Mouse (Mus musculus): Measurements from ENCODE around the gene Cpe.

Cpe gene

GRCm38 (mm10) chr8:64634131-64634865 is 58.6 kb downstream of the Cpe start:
- DNase-seq (ENCODE audit: inconsistent ontology term): no peak

DNA sequence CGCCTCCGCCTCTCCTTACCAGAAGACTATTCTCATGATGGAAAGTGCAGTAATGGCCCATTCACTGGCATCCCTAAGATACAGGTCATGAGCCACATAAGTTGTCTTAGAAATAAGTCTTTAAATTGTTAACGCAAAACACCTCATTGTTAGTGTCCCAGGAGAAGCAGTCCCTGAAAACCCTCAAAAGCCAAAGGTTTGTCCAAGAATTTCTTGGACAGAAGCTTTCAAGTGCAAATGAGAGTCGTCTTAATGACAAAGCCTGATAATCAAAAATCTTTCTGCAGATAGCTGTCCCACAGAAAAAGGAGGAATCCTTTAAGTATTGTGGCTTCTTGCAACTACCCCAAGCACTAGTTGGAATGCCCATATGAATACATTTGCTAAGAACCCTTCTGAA is 60.7 kb downstream of the Cpe start:
- no peak for DNase-seq (ENCODE audit: inconsistent ontology term)

GRCm38 (mm10) chr8:64631761-64632160 is 61.1 kb downstream of the Cpe start:
- no peak for DNase-seq (ENCODE audit: inconsistent ontology term)

DNA sequence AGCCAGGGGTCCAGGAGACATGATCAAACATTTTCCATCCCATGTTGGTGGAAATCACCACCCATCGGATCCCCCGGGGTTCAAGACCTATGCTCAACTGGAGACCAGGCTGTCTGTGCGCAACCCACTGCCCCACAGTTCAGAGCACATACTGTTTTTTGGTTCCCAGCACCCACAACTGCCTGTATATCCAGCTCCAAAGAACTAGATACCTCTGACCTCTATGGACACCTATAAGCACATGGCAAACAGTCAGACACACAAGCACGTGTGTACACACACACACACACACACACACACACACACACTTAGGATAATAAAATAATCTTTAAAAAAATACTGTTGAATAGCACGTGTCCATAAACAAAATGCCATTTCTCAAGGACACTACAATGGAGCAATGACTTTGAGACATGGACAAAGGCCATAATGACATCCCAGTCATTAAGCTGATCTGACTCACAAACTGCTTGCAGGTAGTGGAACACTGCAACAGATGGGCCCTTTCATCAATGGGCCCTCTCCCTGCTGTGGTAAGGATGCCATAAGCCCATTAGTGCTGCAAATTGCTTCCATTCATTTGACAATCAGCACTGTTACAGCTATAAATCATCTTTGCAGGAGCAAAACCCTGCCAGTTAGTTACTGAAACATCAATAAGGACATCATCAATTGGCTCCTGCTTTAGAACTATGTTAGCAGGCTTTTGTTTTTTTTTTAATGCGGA is 63.7 kb downstream of the Cpe start:
- peak; percentile 58 for DNase-seq (ENCODE audit: inconsistent ontology term)

- no peak for DNase-seq (ENCODE audit: inconsistent ontology term)
Measured at GRCm38 (mm10) chr8:64628039-64628438, 64.8 kb downstream of the Cpe start.

DNA sequence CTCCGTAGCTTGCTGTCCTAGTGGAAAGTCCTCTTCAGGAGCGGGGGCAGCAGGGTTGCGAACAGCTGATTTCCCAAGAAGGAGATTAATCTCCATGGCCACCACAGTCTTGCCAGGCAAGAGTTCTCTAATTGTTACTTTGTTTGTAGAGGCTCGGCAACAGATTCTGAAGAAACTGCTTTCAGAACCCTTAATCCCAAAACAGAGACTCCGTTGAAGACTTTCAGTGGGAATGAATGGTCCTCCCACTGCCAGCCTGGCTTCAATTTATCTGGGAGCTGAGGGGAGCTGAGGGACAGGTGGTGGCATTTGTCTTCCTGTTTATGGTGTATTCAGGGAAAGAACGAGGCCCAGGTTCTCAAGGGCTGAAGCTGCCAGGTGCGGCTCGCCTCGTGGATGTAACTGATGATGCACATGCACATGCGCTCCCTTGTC is 68.2 kb downstream of the Cpe start:
- DNase-seq (ENCODE audit: inconsistent ontology term): no peak

GRCm38 (mm10) chr8:64620365-64621150 is 72.3 kb downstream of the Cpe start:
- no peak for DNase-seq (ENCODE audit: inconsistent ontology term)

DNA sequence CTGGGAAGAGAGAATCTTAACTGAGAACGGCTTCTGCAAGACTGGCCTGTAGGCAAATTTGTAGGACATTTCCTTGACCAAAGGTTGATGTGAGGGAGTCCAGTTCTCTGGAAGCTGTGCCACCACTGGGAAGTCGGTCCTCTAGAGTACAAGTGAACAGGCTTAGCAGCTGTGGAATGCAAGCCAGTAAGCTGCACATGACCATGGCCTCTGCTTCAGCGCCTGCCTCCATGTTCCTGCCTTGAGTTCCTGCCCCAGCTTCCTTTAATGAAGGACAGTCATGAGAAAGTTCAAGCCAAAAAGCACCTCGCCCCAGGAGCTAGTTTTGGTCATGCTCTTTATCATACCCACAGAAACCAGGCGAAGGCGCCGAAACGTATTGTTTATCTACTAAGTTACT is 73.2 kb downstream of the Cpe start:
- DNase-seq (ENCODE audit: inconsistent ontology term): no peak

- DNase-seq (ENCODE audit: inconsistent ontology term): peak; percentile 31
Measured at GRCm38 (mm10) chr8:64618618-64619017, 74.2 kb downstream of the Cpe start.

- no peak for DNase-seq (ENCODE audit: inconsistent ontology term)
Measured at GRCm38 (mm10) chr8:64616566-64616965, 76.3 kb downstream of the Cpe start.

DNA sequence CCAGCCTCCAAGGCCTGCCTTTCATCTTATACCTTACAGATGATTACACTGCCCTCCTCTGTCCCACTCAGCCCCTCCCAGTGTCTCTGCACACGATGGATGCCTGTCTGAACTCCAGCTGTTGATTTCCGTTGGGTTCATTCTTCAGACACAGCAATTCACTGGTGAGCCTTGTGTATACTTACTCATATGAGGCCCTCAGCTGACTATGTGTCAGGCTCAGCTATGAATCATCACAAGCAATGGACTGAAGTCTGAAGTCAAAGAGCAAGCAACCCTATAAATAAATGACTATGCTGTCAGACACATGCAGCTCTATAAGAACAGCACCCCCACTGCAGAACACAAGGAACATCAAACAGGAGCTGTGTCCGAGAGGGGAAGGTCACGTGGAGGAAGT is 77.4 kb downstream of the Cpe start:
- DNase-seq (ENCODE audit: inconsistent ontology term): peak; percentile 44

GRCm38 (mm10) chr8:64613663-64614062 is 79.2 kb downstream of the Cpe start:
- DNase-seq (ENCODE audit: inconsistent ontology term): peak; percentile 36

- no peak for DNase-seq (ENCODE audit: inconsistent ontology term)
Measured at GRCm38 (mm10) chr8:64611210-64611974, 81.5 kb downstream of the Cpe start.

- DNase-seq (ENCODE audit: inconsistent ontology term): no peak
Measured at GRCm38 (mm10) chr8:64608931-64609330, 83.9 kb downstream of the Cpe start.

GRCm38 (mm10) chr8:64606015-64606414 is 86.8 kb downstream of the Cpe start:
- no peak for DNase-seq (ENCODE audit: inconsistent ontology term)

GRCm38 (mm10) chr8:64598206-64598605 is 94.6 kb downstream of the Cpe start:
- no peak for DNase-seq (ENCODE audit: inconsistent ontology term)

DNA sequence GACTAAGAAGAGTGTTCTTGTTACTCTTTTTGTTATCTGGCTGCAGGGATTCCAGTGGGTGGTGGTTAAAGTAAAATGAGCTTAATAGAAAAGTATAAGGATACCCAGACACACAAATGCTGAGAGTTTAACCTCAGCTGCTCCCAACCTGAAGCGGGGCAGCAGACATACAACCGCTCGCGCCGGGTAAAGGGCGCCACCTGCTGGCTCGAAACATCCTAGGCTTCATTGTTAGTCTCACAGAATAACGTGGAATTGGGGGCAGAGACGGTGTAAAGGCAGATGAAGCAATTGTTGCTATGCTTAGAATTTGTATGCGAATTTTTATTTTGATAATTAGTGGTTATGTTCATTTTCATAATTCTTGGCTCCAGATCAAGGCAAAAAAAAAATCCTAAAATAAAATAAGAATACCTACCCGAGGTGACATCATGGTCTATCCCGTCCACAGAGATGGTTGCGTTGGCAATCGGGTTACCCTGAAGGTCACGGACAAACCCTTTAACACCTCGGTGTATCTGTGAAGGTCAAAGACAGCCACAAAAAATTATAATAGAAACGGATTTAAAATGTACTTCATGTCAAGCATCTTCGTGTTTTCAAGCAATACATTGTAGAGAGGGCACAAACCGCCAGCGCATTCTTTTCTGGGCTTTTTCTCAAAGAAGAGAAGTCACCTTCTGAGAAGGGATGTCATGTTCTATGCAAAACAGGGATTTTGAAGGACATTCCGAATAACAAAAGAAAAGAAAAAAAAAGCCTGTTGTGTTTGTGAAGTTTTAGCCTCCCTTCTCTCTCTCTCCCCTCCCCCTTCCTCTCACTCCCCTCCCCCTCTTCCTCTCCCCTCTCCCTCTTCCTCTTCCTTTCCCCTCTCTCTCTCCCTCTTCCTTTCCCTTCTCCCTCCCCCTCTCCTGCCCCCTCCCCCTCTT is 95.5 kb downstream of the Cpe start:
- DNase-seq (ENCODE audit: inconsistent ontology term): peak; percentile 62

DNA sequence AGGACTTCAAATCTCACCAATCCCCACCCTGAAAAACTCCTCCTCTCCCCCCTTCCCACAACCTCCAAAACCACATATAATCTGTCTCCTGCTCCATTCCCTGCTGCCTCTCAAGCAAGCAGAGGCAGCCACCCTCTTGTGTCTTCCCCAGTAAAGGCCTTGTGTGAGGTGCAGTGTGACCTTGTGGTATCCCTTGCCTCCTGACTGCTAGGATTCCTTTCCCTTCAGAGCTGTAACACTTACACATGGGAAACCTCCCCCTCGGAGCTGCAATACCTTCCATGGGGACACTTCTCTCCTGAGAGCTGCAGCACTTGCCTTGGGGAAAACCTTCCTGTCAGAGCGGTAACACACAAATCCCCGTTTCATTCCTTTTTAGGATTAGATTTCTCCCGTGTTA is 96.5 kb downstream of the Cpe start:
- DNase-seq (ENCODE audit: inconsistent ontology term): no peak

DNA sequence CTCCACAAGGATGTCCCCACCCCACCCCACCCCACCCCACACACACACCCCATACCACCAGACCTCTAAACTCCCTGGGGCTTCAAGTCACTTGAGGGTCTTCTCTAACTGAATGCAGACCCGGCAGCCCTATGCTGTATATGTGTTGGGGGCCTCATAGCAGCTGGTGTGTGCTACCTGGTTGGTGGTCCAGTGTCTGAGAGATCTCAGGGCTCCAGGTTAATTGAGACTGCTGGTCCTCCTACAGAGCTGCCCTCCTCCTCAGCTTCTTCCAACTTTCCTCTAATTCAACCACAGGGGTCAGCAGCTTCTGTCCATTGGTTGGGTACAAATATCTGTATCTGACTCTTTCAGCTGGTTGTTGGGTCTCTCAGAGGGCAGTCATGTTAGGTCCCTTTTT is 102.4 kb downstream of the Cpe start:
- no peak for DNase-seq (ENCODE audit: inconsistent ontology term)

DNA sequence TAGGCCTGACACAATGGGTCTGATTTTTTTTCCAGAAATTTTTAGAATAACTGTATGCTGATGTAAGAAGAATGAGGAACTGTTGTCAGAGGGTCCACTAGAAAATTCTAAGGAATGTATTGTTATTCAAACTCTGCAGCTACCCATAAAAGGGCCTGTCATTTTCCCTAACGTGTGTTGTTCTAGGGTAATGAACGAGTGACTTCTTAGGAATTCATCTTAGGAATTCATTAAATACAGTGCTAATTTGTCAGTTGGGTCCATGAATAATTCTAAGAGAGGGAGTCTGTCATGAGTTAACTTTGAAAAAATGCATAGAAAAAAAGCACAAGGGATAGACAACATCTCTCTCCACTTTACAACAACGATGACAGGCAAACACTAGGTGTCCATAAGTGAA is 110.0 kb downstream of the Cpe start:
- DNase-seq (ENCODE audit: inconsistent ontology term): peak; percentile 86

GRCm38 (mm10) chr8:64578221-64578620 is 114.6 kb downstream of the Cpe start:
- no peak for DNase-seq (ENCODE audit: inconsistent ontology term)

Measured in Muller cell, postnatal 12 days (primary cell).